ENCODE assay signal across 12 mouse cellular contexts in the genomic region with DNA sequence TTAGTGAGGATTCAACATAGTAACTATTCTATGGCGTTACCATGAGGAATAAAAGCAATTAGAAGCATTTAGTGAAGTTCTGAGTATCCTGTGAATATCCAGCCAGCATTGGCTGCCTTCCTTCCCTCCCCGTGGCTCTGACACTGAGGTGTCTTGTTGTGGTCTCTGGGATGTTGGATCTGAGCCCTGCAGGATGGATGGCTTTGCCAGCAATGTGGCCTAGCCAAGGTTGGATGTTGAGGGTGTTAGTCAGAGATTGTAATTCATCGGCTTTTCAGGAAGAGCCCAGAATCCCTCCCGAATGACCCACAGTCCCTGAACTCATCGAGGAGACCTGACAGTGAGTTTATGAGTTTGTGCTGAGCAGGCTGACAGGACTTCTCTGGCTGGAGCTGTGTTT. TPM values are rescaled to one million over a fixed set of nuclear protein-coding genes. Genes with fewer than 3 reads are reported as not detected.
DNase-seq lines count a peak whose midpoint lies in the region; ATAC-seq and TF ChIP-seq lines count a peak whose summit lies in the region.
"Had no signal": no experiment of that assay in that cellular context is flagged by ENCODE, and none has a peak within 500 bp of the region (broad histone marks: within the 10 kb centered on the region; RNA-seq: fewer than 3 reads in every experiment).

No protein-coding gene starts in this region.

- DNase-seq in heart, postnatal 36 days, result no peak
- peak; percentile 67 for DNase-seq in midbrain, postnatal 0 days (ENCODE audit: low spot score)
- DNase-seq in midbrain, embryonic 10.5 days (ENCODE audit: low spot score), result no peak
- DNase-seq in brain, adult 2 months (ENCODE audit: low read depth, low spot score), result peak; percentile 53
- no peak for DNase-seq in urinary bladder, postnatal 36 days (ENCODE audit: low spot score in 2 of 2)
- DNase-seq in spleen, adult 12 weeks (ENCODE audit: low spot score), result no peak

- H3K9me3 ChIP-seq in heart, embryonic 13.5 days, result peaks cover 3% of the 10 kb centered on the region; the same call in 1 of the 2 replicates
- no peaks in the 10 kb centered on the region for H3K9me3 ChIP-seq in midbrain, postnatal 0 days (ENCODE audit: low read length)
- no peaks in the 10 kb centered on the region; the same call in 1 of the 2 replicates for H3K9me3 ChIP-seq in midbrain, embryonic 10.5 days (replicated peaks)
- no peaks in the 10 kb centered on the region for H3K9me3 ChIP-seq in neural tube, embryonic 14.5 days (ENCODE audit: control insufficient read depth, low read length)
- H3K9me3 ChIP-seq: forebrain, embryonic 13.5 days; midbrain, embryonic 15.5 days had no signal

- H3K9ac ChIP-seq in heart, embryonic 13.5 days, result no peak overlapping the region
- no peak overlapping the region for H3K9ac ChIP-seq in midbrain, postnatal 0 days (replicated peaks; ENCODE audit: low read length, poor library complexity, severe bottlenecking)
- H3K9ac ChIP-seq in neural tube, embryonic 14.5 days (replicated peaks; ENCODE audit: low read depth, low read length), result no peak overlapping the region
- H3K9ac ChIP-seq: forebrain, embryonic 13.5 days; limb, embryonic 13.5 days; midbrain, embryonic 15.5 days had no signal

- H3K27me3 ChIP-seq in heart, embryonic 13.5 days (replicated peaks), result peaks cover 82% of the 10 kb centered on the region
- H3K27me3 ChIP-seq in midbrain, postnatal 0 days (ENCODE audit: insufficient read depth, low read length), result no peaks in the 10 kb centered on the region
- no peaks in the 10 kb centered on the region for H3K27me3 ChIP-seq in midbrain, embryonic 10.5 days (ENCODE audit: low read depth, poor library complexity, severe bottlenecking)
- no peaks in the 10 kb centered on the region for H3K27me3 ChIP-seq in neural tube, embryonic 14.5 days (ENCODE audit: control insufficient read depth, insufficient read depth, low read length)
- H3K27me3 ChIP-seq: forebrain, embryonic 13.5 days; limb, embryonic 13.5 days; midbrain, embryonic 15.5 days had no signal

- peak overlapping the region; percentile 30; the same call in 1 of the 2 replicates for H3K27ac ChIP-seq in heart, embryonic 13.5 days (replicated peaks)
- H3K27ac ChIP-seq in midbrain, postnatal 0 days (ENCODE audit: low read depth, low read length), result no peak overlapping the region
- H3K27ac ChIP-seq in midbrain, embryonic 10.5 days (replicated peaks), result no peak overlapping the region
- H3K27ac ChIP-seq in neural tube, embryonic 14.5 days (ENCODE audit: low read depth, low read length), result no peak overlapping the region
- H3K27ac ChIP-seq: forebrain, embryonic 13.5 days; layer of hippocampus, adult 2 months; limb, embryonic 13.5 days; midbrain, embryonic 15.5 days had no signal

- TF ChIP-seq CTCF in midbrain, postnatal 0 days (IDR thresholded peaks at IDR 0.05), result no peak

- no peak overlapping the region for H3K4me2 ChIP-seq in heart, embryonic 13.5 days
- no peak overlapping the region for H3K4me2 ChIP-seq in midbrain, postnatal 0 days (ENCODE audit: low read depth, low read length, poor library complexity, severe bottlenecking)
- no peak overlapping the region for H3K4me2 ChIP-seq in neural tube, embryonic 14.5 days (ENCODE audit: low read depth, low read length)
- H3K4me2 ChIP-seq: forebrain, embryonic 13.5 days; limb, embryonic 13.5 days; midbrain, embryonic 15.5 days had no signal

- H3K4me3 ChIP-seq in heart, embryonic 13.5 days, result no peak overlapping the region
- H3K4me3 ChIP-seq in midbrain, postnatal 0 days (ENCODE audit: low read depth, low read length), result no peak overlapping the region
- no peak overlapping the region for H3K4me3 ChIP-seq in midbrain, embryonic 10.5 days
- H3K4me3 ChIP-seq in neural tube, embryonic 14.5 days (ENCODE audit: low read depth, low read length), result no peak overlapping the region
- H3K4me3 ChIP-seq: forebrain, embryonic 13.5 days; layer of hippocampus, adult 2 months; limb, embryonic 13.5 days; midbrain, embryonic 15.5 days had no signal

- 49% methylated on average over 5 of the region's 5 CpGs for WGBS in heart, embryonic 13.5 days
- WGBS in midbrain, postnatal 0 days, result 67% methylated on average over 5 of the region's 5 CpGs
- WGBS in midbrain, embryonic 10.5 days, result 82% methylated on average over 5 of the region's 5 CpGs
- WGBS in neural tube, embryonic 14.5 days, result 63% methylated on average over 5 of the region's 5 CpGs

- no peak for ATAC-seq in heart, embryonic 13.5 days (ENCODE audit: extremely low read depth, insufficient number of reproducible peaks, low FRiP score, low TSS enrichment)
- ATAC-seq in midbrain, postnatal 0 days (ENCODE audit: low FRiP score), result no peak
- ATAC-seq in neural tube, embryonic 14.5 days (ENCODE audit: low read depth), result peak; percentile 56; the same call in 1 of the 2 replicates
- ATAC-seq: forebrain, embryonic 13.5 days; midbrain, embryonic 15.5 days had no signal

- peaks cover 24% of the 10 kb centered on the region for H3K4me1 ChIP-seq in heart, embryonic 13.5 days
- H3K4me1 ChIP-seq in midbrain, postnatal 0 days (ENCODE audit: insufficient read depth, low read length), result no peaks in the 10 kb centered on the region
- peaks cover 22% of the 10 kb centered on the region for H3K4me1 ChIP-seq in midbrain, embryonic 10.5 days
- H3K4me1 ChIP-seq in neural tube, embryonic 14.5 days (ENCODE audit: control insufficient read depth, insufficient read depth, low read length), result no peaks in the 10 kb centered on the region; the same call in 1 of the 2 replicates

- no peaks in the 10 kb centered on the region for H3K36me3 ChIP-seq in heart, embryonic 13.5 days
- H3K36me3 ChIP-seq in midbrain, postnatal 0 days (ENCODE audit: insufficient read depth, low read length), result no peaks in the 10 kb centered on the region
- H3K36me3 ChIP-seq in midbrain, embryonic 10.5 days, result no peaks in the 10 kb centered on the region
- no peaks in the 10 kb centered on the region for H3K36me3 ChIP-seq in neural tube, embryonic 14.5 days (ENCODE audit: control insufficient read depth, insufficient read depth, low read length)
- H3K36me3 ChIP-seq: limb, embryonic 13.5 days; midbrain, embryonic 15.5 days had no signal

- intact Hi-C loops in heart, postnatal 36 days (cut with DNase I), result no loop called here

RNA-seq across cellular contexts. Expression of a gene that starts 36.4 kb away (rescaled TPM):
- 62.2 and 64.8 TPM in 2 replicates for polyA plus RNA-seq in heart, embryonic 13.5 days (2015; fragmentation: Nextera tagmentation; extraction: Ambion mirVana)
- 10 to 100 TPM; 26.8 to 37.1 TPM for total RNA-seq in heart, postnatal 36 days (2021)
- 89.4 and 109 TPM in 2 replicates for total RNA-seq in midbrain, postnatal 0 days (2014; rRNA removed)
- polyA plus RNA-seq in midbrain, postnatal 0 days (2015; fragmentation: Nextera tagmentation; extraction: Ambion mirVana), result 54.6 and 55.6 TPM in 2 replicates
- 29.4 and 41.1 TPM in 2 replicates for polyA plus RNA-seq in midbrain, embryonic 10.5 days (2016; fragmentation: Nextera tagmentation; extraction: Ambion mirVana)
- 30.1 and 32.5 TPM in 2 replicates for polyA plus RNA-seq in neural tube, embryonic 14.5 days (2014; fragmentation: Nextera tagmentation; extraction: Ambion mirVana)

Comparison
In these comparisons a context has a peak if more than half of its experiments do, and no peak if none do; other contexts are left out.
1. DNase-seq: peak in midbrain, postnatal 0 days (single experiment) and brain, adult 2 months (single experiment); none in heart, postnatal 36 days (0 of 2), midbrain, embryonic 10.5 days (single experiment), urinary bladder, postnatal 36 days (0 of 2) and spleen, adult 12 weeks (single experiment).